Mouse (Mus musculus): ENCODE data around the gene Slc43a1. TPM values are rescaled to one million over a fixed set of nuclear protein-coding genes. Genes with fewer than 3 reads are reported as not detected.
A peak's percentile ranks its signal among the peaks of the same experiment; 100 is the strongest.

Gene Slc43a1
- polyA plus RNA-seq, 1 experiment from 2014 or later = 26.3 TPM

GRCm38 (mm10) chr2:84851130-84852040 lies 12.7 kb downstream of the Slc43a1 start:
- Histone ChIP-seq H3K36me3 (peaks cover 12% of the 10 kb centered on the region; the same call in 1 of the 2 replicates), H3K4me2 (peak overlapping the region; percentile 44), H3K4me1 (0 out of 2 replicates have a peak, but pooled peaks cover 7% of the 10 kb centered on the region), H3K9me3 (no peaks in the 10 kb centered on the region), H3K27me3 (replicated peaks) (no peaks in the 10 kb centered on the region), H3K9ac (no peak overlapping the region), H3K27ac (0 out of 2 replicates have a peak overlapping the region, but pooled peaks have one; percentile 35), H3K4me3 (replicated peaks) (0 out of 2 replicates have a peak overlapping the region, but pooled peaks have one; percentile 14)
- peak; percentile 81 for ATAC-seq (ENCODE audit: insufficient read depth, low FRiP score, low read depth)
- WGBS = 41% methylated on average over 23 of the region's 23 CpGs

GRCm38 (mm10) chr2:84855732-84856131 lies 17.1 kb downstream of the Slc43a1 start:
- Histone ChIP-seq H3K4me2 (no peak overlapping the region), H3K36me3 (peaks cover 28% of the 10 kb centered on the region), H3K27me3 (replicated peaks) (no peaks in the 10 kb centered on the region), H3K9ac (no peak overlapping the region), H3K4me1 (no peaks in the 10 kb centered on the region), H3K9me3 (no peaks in the 10 kb centered on the region), H3K4me3 (replicated peaks) (no peak overlapping the region), H3K27ac (no peak overlapping the region)
- no peak for ATAC-seq (ENCODE audit: insufficient read depth, low FRiP score, low read depth)
- WGBS = 61% methylated on average over 2 of the region's 2 CpGs

- WGBS = 91% methylated on average over 1 of the region's 1 CpGs
- Histone ChIP-seq H3K27me3 (replicated peaks) (no peaks in the 10 kb centered on the region), H3K9me3 (no peaks in the 10 kb centered on the region), H3K9ac (no peak overlapping the region), H3K4me3 (replicated peaks) (no peak overlapping the region), H3K4me1 (no peaks in the 10 kb centered on the region), H3K36me3 (peaks cover 30% of the 10 kb centered on the region), H3K27ac (no peak overlapping the region), H3K4me2 (no peak overlapping the region)
- ATAC-seq (ENCODE audit: insufficient read depth, low FRiP score, low read depth) = no peak
Measured at GRCm38 (mm10) chr2:84858551-84858950, 19.9 kb downstream of the Slc43a1 start.

- H3K4me2 ChIP-seq = no peak overlapping the region
- H3K9ac ChIP-seq = no peak overlapping the region
- peaks cover 24% of the 10 kb centered on the region for H3K36me3 ChIP-seq
- H3K9me3 ChIP-seq = no peaks in the 10 kb centered on the region
- no peaks in the 10 kb centered on the region for H3K27me3 ChIP-seq (replicated peaks)
- H3K27ac ChIP-seq = no peak overlapping the region
- no peak for ATAC-seq (ENCODE audit: insufficient read depth, low FRiP score, low read depth)
- no peak overlapping the region for H3K4me3 ChIP-seq (replicated peaks)
- 81% methylated on average over 7 of the region's 7 CpGs for WGBS
- no peaks in the 10 kb centered on the region for H3K4me1 ChIP-seq
Measured at GRCm38 (mm10) chr2:84859991-84860780, 21.5 kb downstream of the Slc43a1 start.

- no peak for ATAC-seq (ENCODE audit: insufficient read depth, low FRiP score, low read depth)
- no peaks in the 10 kb centered on the region for H3K9me3 ChIP-seq
- H3K27ac ChIP-seq = no peak overlapping the region
- H3K27me3 ChIP-seq (replicated peaks) = 0 out of 2 replicates have a peak, but pooled peaks cover 7% of the 10 kb centered on the region
- WGBS = 72% methylated on average over 3 of the region's 3 CpGs
- H3K4me2 ChIP-seq = no peak overlapping the region
- peaks cover 8% of the 10 kb centered on the region for H3K4me1 ChIP-seq
- peaks cover 24% of the 10 kb centered on the region for H3K36me3 ChIP-seq
- no peak overlapping the region for H3K9ac ChIP-seq
- H3K4me3 ChIP-seq (replicated peaks) = no peak overlapping the region
Measured at GRCm38 (mm10) chr2:84861430-84861829, 22.8 kb downstream of the Slc43a1 start.

- H3K9ac ChIP-seq = no peak overlapping the region
- H3K4me1 ChIP-seq = peaks cover 8% of the 10 kb centered on the region
- H3K36me3 ChIP-seq = peaks cover 20% of the 10 kb centered on the region
- ATAC-seq (ENCODE audit: insufficient read depth, low FRiP score, low read depth) = no peak
- H3K27ac ChIP-seq = no peak overlapping the region
- no peak overlapping the region for H3K4me2 ChIP-seq
- H3K9me3 ChIP-seq = no peaks in the 10 kb centered on the region
- no peak overlapping the region for H3K4me3 ChIP-seq (replicated peaks)
- peaks cover 15% of the 10 kb centered on the region; the same call in 1 of the 2 replicates for H3K27me3 ChIP-seq (replicated peaks)
- WGBS = 78% methylated on average over 3 of the region's 3 CpGs
Measured at GRCm38 (mm10) chr2:84862231-84862630, 23.6 kb downstream of the Slc43a1 start.

- peaks cover 8% of the 10 kb centered on the region for H3K4me1 ChIP-seq
- no peak overlapping the region for H3K9ac ChIP-seq
- peak overlapping the region; percentile 76 for H3K4me2 ChIP-seq
- no peaks in the 10 kb centered on the region for H3K9me3 ChIP-seq
- H3K36me3 ChIP-seq = peaks cover 2% of the 10 kb centered on the region; the same call in 1 of the 2 replicates
- no peak overlapping the region for H3K27ac ChIP-seq
- WGBS = 2% methylated on average over 47 of the region's 47 CpGs
- no peak; the same call in 1 of the 2 replicates for ATAC-seq (ENCODE audit: insufficient read depth, low FRiP score, low read depth)
- H3K27me3 ChIP-seq (replicated peaks) = peaks cover 48% of the 10 kb centered on the region
- peak overlapping the region; percentile 36 for H3K4me3 ChIP-seq (replicated peaks)
Measured at GRCm38 (mm10) chr2:84865616-84866571, 27.2 kb downstream of the Slc43a1 start.

GRCm38 (mm10) chr2:84868521-84868943 lies 29.9 kb downstream of the Slc43a1 start:
- 12% methylated on average over 5 of the region's 5 CpGs for WGBS
- Histone ChIP-seq H3K27ac (no peak overlapping the region), H3K4me3 (replicated peaks) (no peak overlapping the region), H3K4me1 (peaks cover 20% of the 10 kb centered on the region), H3K9me3 (no peaks in the 10 kb centered on the region), H3K9ac (no peak overlapping the region), H3K27me3 (replicated peaks) (peaks cover 73% of the 10 kb centered on the region), H3K4me2 (no peak overlapping the region), H3K36me3 (no peaks in the 10 kb centered on the region)
- no peak for ATAC-seq (ENCODE audit: insufficient read depth, low FRiP score, low read depth)

- Histone ChIP-seq H3K36me3 (no peaks in the 10 kb centered on the region), H3K9ac (no peak overlapping the region), H3K9me3 (no peaks in the 10 kb centered on the region), H3K4me3 (replicated peaks) (no peak overlapping the region), H3K27ac (no peak overlapping the region), H3K4me2 (no peak overlapping the region), H3K4me1 (peaks cover 20% of the 10 kb centered on the region), H3K27me3 (replicated peaks) (peaks cover 78% of the 10 kb centered on the region)
- 63% methylated on average over 2 of the region's 2 CpGs for whole genome bisulfite sequencing
- no peak for ATAC-seq (ENCODE audit: insufficient read depth, low FRiP score, low read depth)
Measured at GRCm38 (mm10) chr2:84868977-84869376, 30.3 kb downstream of the Slc43a1 start.

- H3K4me3 ChIP-seq (replicated peaks) = no peak overlapping the region
- no peak overlapping the region for H3K9ac ChIP-seq
- H3K36me3 ChIP-seq = no peaks in the 10 kb centered on the region
- no peak for ATAC-seq (ENCODE audit: insufficient read depth, low FRiP score, low read depth)
- H3K4me1 ChIP-seq = peaks cover 19% of the 10 kb centered on the region
- whole genome bisulfite sequencing = 64% methylated on average over 4 of the region's 4 CpGs
- no peak overlapping the region for H3K4me2 ChIP-seq
- no peak overlapping the region for H3K27ac ChIP-seq
- H3K27me3 ChIP-seq (replicated peaks) = peaks cover 88% of the 10 kb centered on the region
- no peaks in the 10 kb centered on the region for H3K9me3 ChIP-seq
Measured at GRCm38 (mm10) chr2:84870623-84871160, 32.0 kb downstream of the Slc43a1 start.
